Mouse (Mus musculus): ENCODE measurements at regions not wholly inside any gene's neighbourhood (a gene's known extent, or its start where the extent isn't known, plus 50 kb on each side); places are given as distances from the start of the nearest gene placed in this dataset.

- TF ChIP-seq EP300 (IDR thresholded peaks at IDR 0.05; ENCODE audit: insufficient read depth, low read depth, low read length) (no peak), POLR2A (IDR thresholded peaks at IDR 0.05; ENCODE audit: insufficient read depth, low read depth, low read length) (no peak), CTCF (IDR thresholded peaks at IDR 0.05) (no peak)
- no peak overlapping the region for H3K4me3 ChIP-seq
- no peak for DNase-seq
- no peaks in the 10 kb centered on the region for H3K4me1 ChIP-seq (ENCODE audit: control insufficient read depth, insufficient read depth, low read length)
- WGBS = 35% methylated on average over 1 of the region's 1 CpGs
- no peak overlapping the region for H3K9ac ChIP-seq (ENCODE audit: low read depth, low read length)
- intact Hi-C loops (cut with DNase I) = no loop called here
- no peak overlapping the region for H3K27ac ChIP-seq
- no peaks in the 10 kb centered on the region for H3K27me3 ChIP-seq (ENCODE audit: control insufficient read depth, insufficient read depth, low read length)
- H3K79me2 ChIP-seq (replicated peaks; ENCODE audit: control insufficient read depth, insufficient read depth, low read length) = no peaks in the 10 kb centered on the region
- no peaks in the 10 kb centered on the region for H3K36me3 ChIP-seq (ENCODE audit: control insufficient read depth, insufficient read depth, low read length)
Measured at GRCm38 (mm10) chr3:140054634-140055033, 849.1 kb downstream of the Stpg2 start.

DNA sequence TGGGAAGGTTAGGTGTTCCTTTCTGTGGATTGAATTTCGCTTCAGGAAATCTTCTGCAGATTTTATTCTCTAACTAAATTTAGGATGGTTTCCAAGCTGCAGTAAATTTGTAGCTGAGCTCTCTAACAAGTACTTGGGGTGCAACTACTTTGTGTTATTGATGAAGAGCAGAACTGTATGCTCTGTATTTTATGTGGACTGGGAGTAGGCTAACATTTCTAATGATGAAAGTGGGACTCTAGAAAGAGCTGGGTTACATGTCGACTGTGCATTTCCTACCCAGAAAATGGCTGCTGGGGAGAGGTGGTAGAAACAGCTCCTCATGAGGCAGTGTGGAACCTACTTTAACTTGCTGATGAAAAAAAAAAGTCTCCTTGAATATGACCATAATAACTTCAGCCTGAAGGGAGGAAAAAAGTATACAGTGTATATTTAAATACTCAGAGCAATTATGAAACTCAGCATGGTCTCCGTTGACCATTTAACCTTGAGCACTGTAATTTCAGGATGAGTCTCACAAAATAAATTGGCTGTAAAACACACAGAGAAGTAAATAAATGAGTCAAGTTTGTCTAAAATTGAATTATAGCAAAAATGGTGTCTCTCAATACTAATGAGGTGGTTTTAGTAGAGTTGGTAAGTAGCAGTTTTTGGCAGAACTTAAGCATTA, 852.6 kb downstream of the Stpg2 start:
- Histone ChIP-seq H3K4me1 (ENCODE audit: control insufficient read depth, insufficient read depth, low read length) (no peaks in the 10 kb centered on the region), H3K9ac (ENCODE audit: low read depth, low read length) (no peak overlapping the region), H3K79me2 (replicated peaks; ENCODE audit: control insufficient read depth, insufficient read depth, low read length) (no peaks in the 10 kb centered on the region), H3K4me3 (no peak overlapping the region), H3K27ac (no peak overlapping the region), H3K27me3 (ENCODE audit: control insufficient read depth, insufficient read depth, low read length) (no peaks in the 10 kb centered on the region), H3K36me3 (ENCODE audit: control insufficient read depth, insufficient read depth, low read length) (no peaks in the 10 kb centered on the region)
- TF ChIP-seq POLR2A (IDR thresholded peaks at IDR 0.05; ENCODE audit: insufficient read depth, low read depth, low read length) = no peak
- no peak for TF ChIP-seq EP300 (IDR thresholded peaks at IDR 0.05; ENCODE audit: insufficient read depth, low read depth, low read length)
- TF ChIP-seq CTCF (IDR thresholded peaks at IDR 0.05) = no peak
- no peak for DNase-seq
- 71% methylated on average over 3 of the region's 3 CpGs for WGBS
- intact Hi-C loops (cut with DNase I) = no loop called here

DNA sequence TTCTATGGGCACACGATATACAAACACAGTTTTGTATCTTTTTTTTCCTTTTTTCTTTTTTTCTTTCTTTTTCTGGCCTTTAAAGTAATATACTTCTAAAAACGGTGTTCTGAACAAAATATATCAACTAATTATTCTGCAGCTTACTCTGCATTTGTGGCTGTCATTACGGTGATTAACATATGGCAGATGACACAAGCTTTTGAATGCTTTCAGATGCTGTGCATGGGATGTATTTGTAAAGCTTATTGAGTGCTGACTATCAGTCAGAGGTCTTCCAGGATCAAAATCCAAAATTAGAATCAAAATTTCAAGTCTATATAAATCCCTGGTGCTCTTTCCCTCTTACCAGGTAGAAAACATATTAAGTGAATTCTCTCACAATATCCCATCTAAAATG, 853.6 kb downstream of the Stpg2 start:
- no peak for TF ChIP-seq CTCF (IDR thresholded peaks at IDR 0.05)
- TF ChIP-seq EP300 (IDR thresholded peaks at IDR 0.05; ENCODE audit: insufficient read depth, low read depth, low read length) = no peak
- TF ChIP-seq POLR2A (IDR thresholded peaks at IDR 0.05; ENCODE audit: insufficient read depth, low read depth, low read length) = no peak
- Histone ChIP-seq H3K27me3 (ENCODE audit: control insufficient read depth, insufficient read depth, low read length) (no peaks in the 10 kb centered on the region), H3K79me2 (replicated peaks; ENCODE audit: control insufficient read depth, insufficient read depth, low read length) (no peaks in the 10 kb centered on the region), H3K27ac (no peak overlapping the region), H3K9ac (ENCODE audit: low read depth, low read length) (no peak overlapping the region), H3K4me3 (no peak overlapping the region), H3K36me3 (ENCODE audit: control insufficient read depth, insufficient read depth, low read length) (no peaks in the 10 kb centered on the region), H3K4me1 (ENCODE audit: control insufficient read depth, insufficient read depth, low read length) (no peaks in the 10 kb centered on the region)
- no peak for DNase-seq
- intact Hi-C loops (cut with DNase I) = no loop called here
- 63% methylated on average over 3 of the region's 3 CpGs for WGBS

DNA sequence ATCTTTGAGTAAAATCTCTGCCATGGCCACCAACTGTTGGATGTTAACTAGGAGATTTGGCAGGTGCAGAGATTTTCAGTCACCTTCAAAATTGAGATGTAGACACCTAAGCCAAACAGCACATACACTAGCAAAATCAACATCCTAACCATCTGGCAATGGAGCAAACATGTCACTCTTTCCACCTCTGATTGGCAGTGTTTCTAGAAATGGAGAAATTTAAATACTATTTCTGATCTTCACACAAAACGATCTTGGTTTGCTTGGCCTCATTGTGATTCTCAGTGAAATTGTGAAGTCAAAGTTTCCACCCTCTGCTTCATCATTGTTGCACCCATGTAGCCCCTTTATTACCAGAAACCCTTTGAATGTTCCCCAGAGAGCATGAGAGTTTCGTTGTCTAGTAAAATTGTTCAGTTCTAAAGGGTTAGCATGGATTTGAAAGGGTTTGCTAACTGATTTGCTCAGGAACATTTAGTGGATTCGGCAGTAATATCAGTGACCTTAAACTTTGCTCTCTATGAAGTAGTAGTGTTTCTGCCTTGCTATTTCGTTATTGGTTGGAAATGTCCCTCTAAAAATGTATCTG, 854.1 kb downstream of the Stpg2 start:
- no peak for TF ChIP-seq POLR2A (IDR thresholded peaks at IDR 0.05; ENCODE audit: insufficient read depth, low read depth, low read length)
- no peak for TF ChIP-seq CTCF (IDR thresholded peaks at IDR 0.05)
- TF ChIP-seq EP300 (IDR thresholded peaks at IDR 0.05; ENCODE audit: insufficient read depth, low read depth, low read length) = no peak
- Histone ChIP-seq H3K79me2 (replicated peaks; ENCODE audit: control insufficient read depth, insufficient read depth, low read length) (no peaks in the 10 kb centered on the region), H3K9ac (ENCODE audit: low read depth, low read length) (no peak overlapping the region), H3K36me3 (ENCODE audit: control insufficient read depth, insufficient read depth, low read length) (no peaks in the 10 kb centered on the region), H3K4me1 (ENCODE audit: control insufficient read depth, insufficient read depth, low read length) (no peaks in the 10 kb centered on the region), H3K27me3 (ENCODE audit: control insufficient read depth, insufficient read depth, low read length) (no peaks in the 10 kb centered on the region), H3K4me3 (no peak overlapping the region), H3K27ac (no peak overlapping the region)
- DNase-seq = no peak
- 56% methylated on average over 4 of the region's 4 CpGs for WGBS
- intact Hi-C loops (cut with DNase I) = no loop called here

GRCm38 (mm10) chr3:140061769-140062381, 856.4 kb downstream of the Stpg2 start:
- Histone ChIP-seq H3K27ac (no peak overlapping the region), H3K4me3 (no peak overlapping the region), H3K9ac (ENCODE audit: low read depth, low read length) (no peak overlapping the region), H3K4me1 (ENCODE audit: control insufficient read depth, insufficient read depth, low read length) (no peaks in the 10 kb centered on the region), H3K36me3 (ENCODE audit: control insufficient read depth, insufficient read depth, low read length) (no peaks in the 10 kb centered on the region), H3K79me2 (replicated peaks; ENCODE audit: control insufficient read depth, insufficient read depth, low read length) (no peaks in the 10 kb centered on the region), H3K27me3 (ENCODE audit: control insufficient read depth, insufficient read depth, low read length) (no peaks in the 10 kb centered on the region)
- DNase-seq = no peak
- intact Hi-C loops (cut with DNase I) = no loop called here
- 85% methylated on average over 10 of the region's 10 CpGs for WGBS
- TF ChIP-seq EP300 (IDR thresholded peaks at IDR 0.05; ENCODE audit: insufficient read depth, low read depth, low read length) (no peak), POLR2A (IDR thresholded peaks at IDR 0.05; ENCODE audit: insufficient read depth, low read depth, low read length) (no peak), CTCF (IDR thresholded peaks at IDR 0.05) (no peak)

DNA sequence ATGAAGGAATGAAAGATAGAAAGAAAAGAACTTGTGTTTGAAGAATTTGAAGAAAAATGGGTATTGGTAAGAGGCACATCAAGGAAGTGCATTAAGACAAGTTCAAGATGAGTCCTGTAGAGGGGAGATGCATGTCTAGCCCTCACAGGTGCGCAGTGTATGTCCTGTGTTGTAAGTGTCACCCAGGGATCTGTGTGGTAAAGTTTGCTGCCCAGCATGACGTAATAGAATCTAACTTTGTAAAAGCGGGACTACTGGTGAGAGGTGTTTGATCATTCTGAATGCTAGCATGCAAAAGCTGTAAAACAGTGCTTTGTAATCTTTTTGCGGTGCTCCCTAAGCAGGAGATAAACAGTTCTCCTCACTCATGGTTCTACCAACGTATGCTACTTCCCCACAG, 857.4 kb downstream of the Stpg2 start:
- no peak for DNase-seq
- H3K4me1 ChIP-seq (ENCODE audit: control insufficient read depth, insufficient read depth, low read length) = no peaks in the 10 kb centered on the region
- TF ChIP-seq CTCF (IDR thresholded peaks at IDR 0.05) (no peak), EP300 (IDR thresholded peaks at IDR 0.05; ENCODE audit: insufficient read depth, low read depth, low read length) (no peak), POLR2A (IDR thresholded peaks at IDR 0.05; ENCODE audit: insufficient read depth, low read depth, low read length) (no peak)
- no peak overlapping the region for H3K4me3 ChIP-seq
- intact Hi-C loops (cut with DNase I) = no loop called here
- no peaks in the 10 kb centered on the region for H3K27me3 ChIP-seq (ENCODE audit: control insufficient read depth, insufficient read depth, low read length)
- no peaks in the 10 kb centered on the region for H3K79me2 ChIP-seq (replicated peaks; ENCODE audit: control insufficient read depth, insufficient read depth, low read length)
- H3K27ac ChIP-seq = no peak overlapping the region
- WGBS = 78% methylated on average over 5 of the region's 5 CpGs
- H3K36me3 ChIP-seq (ENCODE audit: control insufficient read depth, insufficient read depth, low read length) = no peaks in the 10 kb centered on the region
- H3K9ac ChIP-seq (ENCODE audit: low read depth, low read length) = no peak overlapping the region
